Mouse (Mus musculus): Measurements from ENCODE around the gene Vmn1r84. TPM values are rescaled to one million over a fixed set of nuclear protein-coding genes. Genes with fewer than 3 reads are reported as not detected.

Gene Vmn1r84
- polyA plus RNA-seq (2011; ENCODE audit: insufficient read length, low read depth, missing spikeins) = not detected in 2 replicates

DNA sequence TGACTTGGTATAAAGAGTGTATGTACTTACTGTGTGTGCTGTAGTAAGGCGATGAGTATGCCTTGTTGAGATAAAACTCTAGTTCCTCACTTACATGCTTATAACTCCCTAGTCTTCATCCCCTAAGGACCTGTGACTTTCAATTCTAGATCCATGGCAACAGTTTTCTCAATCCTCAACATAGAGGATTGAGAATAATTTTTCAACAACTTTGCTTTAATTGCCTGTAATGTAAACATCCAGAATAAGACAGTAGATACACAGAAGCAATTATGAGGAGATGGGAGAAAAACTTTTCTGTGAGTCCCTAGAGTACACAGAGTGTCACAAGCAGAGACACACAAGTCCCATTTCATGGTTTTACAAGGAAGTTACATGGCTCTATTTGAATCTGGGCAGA is at the start of gene Vmn1r84:
Gene Vmn1r84 (minus strand): TSS at position 101 of the 400 bp plus-strand sequence.
- H3K4me1 ChIP-seq (ENCODE audit: control insufficient read depth, insufficient read depth, low read length) = no peaks in the 10 kb centered on the region
- no peak within 1 kb of the TSS for H3K27ac ChIP-seq (ENCODE audit: insufficient read depth, low read length)
- no peak within 1 kb of the TSS for H3K4me3 ChIP-seq (ENCODE audit: insufficient read depth, low read length)
- TF ChIP-seq CTCF (IDR thresholded peaks at IDR 0.05; ENCODE audit: borderline replicate concordance, insufficient read depth, low read length) = no peak
- TF ChIP-seq POLR2A (IDR thresholded peaks at IDR 0.05; ENCODE audit: low read depth, low read length) = no peak

- H3K4me3 ChIP-seq (ENCODE audit: insufficient read depth, low read length) = no peak within 1 kb of the TSS
- H3K27ac ChIP-seq (ENCODE audit: insufficient read depth, low read length) = no peak within 1 kb of the TSS
- H3K4me1 ChIP-seq (ENCODE audit: control insufficient read depth, insufficient read depth, low read length) = no peaks in the 10 kb centered on the region
- TF ChIP-seq CTCF (IDR thresholded peaks at IDR 0.05; ENCODE audit: borderline replicate concordance, insufficient read depth, low read length) = no peak
- TF ChIP-seq POLR2A (IDR thresholded peaks at IDR 0.05; ENCODE audit: low read depth, low read length) = no peak
Measured at GRCm38 (mm10) chr7:12329381-12329780, 39.7 kb downstream of the Vmn1r84 start, which contains the start of gene Vmn1r83. Gene Vmn1r83 (minus strand): TSS chr7:12329481.

Other genes starting within 250 kb of the Vmn1r84 start
- not detected in 2 replicates for gene Vmn1r78, start 219.0 kb downstream of the Vmn1r84 start, polyA plus RNA-seq (2011; ENCODE audit: insufficient read length, low read depth, missing spikeins)
- not detected in 2 replicates for gene Vmn1r79, start 198.0 kb downstream of the Vmn1r84 start, polyA plus RNA-seq (2011; ENCODE audit: insufficient read length, low read depth, missing spikeins)
- not detected in 2 replicates for gene Vmn1r80, start 180.0 kb downstream of the Vmn1r84 start, polyA plus RNA-seq (2011; ENCODE audit: insufficient read length, low read depth, missing spikeins)
- gene Vmn1r81, start 101.0 kb downstream of the Vmn1r84 start, polyA plus RNA-seq (2011; ENCODE audit: insufficient read length, low read depth, missing spikeins) = 0.09 TPM in 1 of 2 replicates, not detected in the other
- not detected in 2 replicates for gene Vmn1r82, start 68.8 kb downstream of the Vmn1r84 start, polyA plus RNA-seq (2011; ENCODE audit: insufficient read length, low read depth, missing spikeins)
- gene Vmn1r83, start 39.8 kb downstream of the Vmn1r84 start, polyA plus RNA-seq (2011; ENCODE audit: insufficient read length, low read depth, missing spikeins) = not detected in 2 replicates
- 2.7 and 2.8 TPM in 2 replicates for gene Zfp551, start 53.5 kb upstream of the Vmn1r84 start, polyA plus RNA-seq (2011; ENCODE audit: insufficient read length, low read depth, missing spikeins)
- 8.1 and 11.6 TPM in 2 replicates for gene Zfp606, start 109.0 kb upstream of the Vmn1r84 start, polyA plus RNA-seq (2011; ENCODE audit: insufficient read length, low read depth, missing spikeins)
- not detected in 2 replicates for gene 2900092C05Rik, start 143.2 kb upstream of the Vmn1r84 start, polyA plus RNA-seq (2011; ENCODE audit: insufficient read length, low read depth, missing spikeins)
- 0.05 TPM in 1 of 2 replicates, not detected in the other for gene Vmn2r53, start 239.5 kb upstream of the Vmn1r84 start, polyA plus RNA-seq (2011; ENCODE audit: insufficient read length, low read depth, missing spikeins)